ENCODE assay signal across 9 mouse cellular contexts in the genomic region with DNA sequence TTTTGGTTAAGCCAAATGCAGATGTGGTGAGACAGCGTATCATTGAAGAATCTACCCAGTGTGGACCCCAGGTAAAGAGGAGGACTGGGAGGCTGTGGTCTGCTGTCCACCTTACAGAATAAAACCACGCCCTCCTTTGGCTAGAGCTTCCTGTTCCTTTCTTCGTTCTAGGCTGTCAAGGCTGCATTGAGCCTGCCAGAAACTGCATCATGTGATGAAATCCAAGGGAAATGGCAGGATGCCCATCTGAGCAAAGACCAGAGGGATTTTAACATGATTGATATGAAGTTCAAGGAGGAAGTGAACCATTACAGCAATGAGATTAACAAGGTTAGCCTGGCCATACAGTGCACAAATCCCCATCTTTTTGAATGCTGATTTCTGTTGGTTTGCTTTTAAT. TPM values are rescaled to one million over a fixed set of nuclear protein-coding genes. Genes with fewer than 3 reads are reported as not detected.
DNase-seq lines count a peak whose midpoint lies in the region; ATAC-seq and TF ChIP-seq lines count a peak whose summit lies in the region.
"Had no signal": no experiment of that assay in that cellular context is flagged by ENCODE, and none has a peak within 500 bp of the region (broad histone marks: within the 10 kb centered on the region; RNA-seq: fewer than 3 reads in every experiment).

No protein-coding gene starts in this region.

- H3K36me3 ChIP-seq in heart, adult 2 months (ENCODE audit: control insufficient read depth, insufficient read depth, low read length) = peaks cover 11% of the 10 kb centered on the region
- H3K36me3 ChIP-seq in heart, embryonic 12.5 days = peaks cover 74% of the 10 kb centered on the region
- peaks cover 74% of the 10 kb centered on the region for H3K36me3 ChIP-seq in lung, embryonic 14.5 days (ENCODE audit: insufficient read depth)
- peaks cover 2% of the 10 kb centered on the region for H3K36me3 ChIP-seq in forebrain, embryonic 16.5 days (ENCODE audit: control insufficient read depth, insufficient read depth)

- peak overlapping the region; percentile 51 for H3K27ac ChIP-seq in heart, adult 2 months
- no peak overlapping the region for H3K27ac ChIP-seq in heart, embryonic 12.5 days (ENCODE audit: poor library complexity, severe bottlenecking)
- H3K27ac ChIP-seq in lung, embryonic 14.5 days (ENCODE audit: low read depth) = no peak overlapping the region
- H3K27ac ChIP-seq in forebrain, embryonic 16.5 days (ENCODE audit: low read length) = no peak overlapping the region

- no peak overlapping the region for H3K4me2 ChIP-seq in heart, embryonic 12.5 days
- no peak overlapping the region for H3K4me2 ChIP-seq in lung, embryonic 14.5 days
- H3K4me2 ChIP-seq in forebrain, embryonic 16.5 days (ENCODE audit: low read length) = no peak overlapping the region

- WGBS in heart, adult 2 months = 40% methylated on average over 3 of the region's 3 CpGs
- WGBS in heart, embryonic 12.5 days = 87% methylated on average over 3 of the region's 3 CpGs
- 79% methylated on average over 3 of the region's 3 CpGs for WGBS in lung, embryonic 14.5 days
- WGBS in forebrain, embryonic 16.5 days = 77% methylated on average over 3 of the region's 3 CpGs

- no peak for TF ChIP-seq EP300 in heart, adult 2 months (IDR thresholded peaks at IDR 0.05; ENCODE audit: insufficient read depth, low read depth, low read length)

- H3K9me3 ChIP-seq in heart, embryonic 12.5 days (replicated peaks) = no peaks in the 10 kb centered on the region
- H3K9me3 ChIP-seq in lung, embryonic 14.5 days (ENCODE audit: low read depth, low read length) = no peaks in the 10 kb centered on the region
- no peaks in the 10 kb centered on the region for H3K9me3 ChIP-seq in forebrain, embryonic 16.5 days (ENCODE audit: control insufficient read depth, low read length)

- no peak overlapping the region for H3K4me3 ChIP-seq in heart, adult 2 months
- H3K4me3 ChIP-seq in heart, embryonic 12.5 days = no peak overlapping the region
- H3K4me3 ChIP-seq in lung, embryonic 14.5 days (ENCODE audit: low read depth, low read length) = no peak overlapping the region
- H3K4me3 ChIP-seq in forebrain, embryonic 16.5 days (replicated peaks; ENCODE audit: low read length) = no peak overlapping the region
- H3K4me3 ChIP-seq: megakaryocyte, embryonic 14.5 days had no signal

- no peak for ATAC-seq in heart, embryonic 12.5 days (ENCODE audit: insufficient number of reproducible peaks, low FRiP score)
- ATAC-seq in lung, embryonic 14.5 days (ENCODE audit: insufficient read depth) = no peak
- no peak for ATAC-seq in forebrain, embryonic 16.5 days

- TF ChIP-seq POLR2A in heart, adult 2 months (IDR thresholded peaks at IDR 0.05; ENCODE audit: insufficient read depth, low read depth, low read length) = no peak
- TF ChIP-seq POLR2A in brain, embryonic 14.5 days (IDR thresholded peaks at IDR 0.05; ENCODE audit: borderline replicate concordance, extremely low read depth, insufficient read depth, insufficient read length, poor library complexity, severe bottlenecking) = no peak

- no peak for TF ChIP-seq CTCF in heart, adult 2 months (IDR thresholded peaks at IDR 0.05)
- TF ChIP-seq CTCF in brain, embryonic 14.5 days (IDR thresholded peaks at IDR 0.05; ENCODE audit: borderline replicate concordance, extremely low read depth, insufficient read depth, insufficient read length) = no peak
- no peak for TF ChIP-seq CTCF in lung, embryonic 14.5 days (IDR thresholded peaks at IDR 0.05; ENCODE audit: low read depth)

- no peaks in the 10 kb centered on the region for H3K27me3 ChIP-seq in heart, adult 2 months (ENCODE audit: control insufficient read depth, insufficient read depth, low read length)
- H3K27me3 ChIP-seq in heart, embryonic 12.5 days (replicated peaks) = no peaks in the 10 kb centered on the region
- H3K27me3 ChIP-seq in lung, embryonic 14.5 days (ENCODE audit: insufficient read depth, low read length) = no peaks in the 10 kb centered on the region
- H3K27me3 ChIP-seq in forebrain, embryonic 16.5 days (replicated peaks; ENCODE audit: control insufficient read depth, insufficient read depth, low read length) = no peaks in the 10 kb centered on the region
- H3K27me3 ChIP-seq: megakaryocyte, embryonic 14.5 days had no signal

- peak in 1 of 2 experiments; percentile 66 for DNase-seq in heart, adult 2 months
- peak; percentile 44 for DNase-seq in Muller cell, postnatal 12 days (ENCODE audit: inconsistent ontology term)
- DNase-seq in brain, embryonic 14.5 days (ENCODE audit: low read depth) = peak; percentile 17
- peak; percentile 60 for DNase-seq in lung, embryonic 14.5 days
- DNase-seq in frontal cortex, postnatal 10 days (ENCODE audit: low spot score in 2 of 2) = no peak
- no peak for DNase-seq in frontal cortex, postnatal 36 days (ENCODE audit: low spot score in 2 of 2)

- intact Hi-C loops in heart, adult 2 months (cut with DNase I) = no loop called here

- H3K4me1 ChIP-seq in heart, adult 2 months (ENCODE audit: control insufficient read depth, insufficient read depth, low read length) = peaks cover 14% of the 10 kb centered on the region
- H3K4me1 ChIP-seq in heart, embryonic 12.5 days (replicated peaks) = 0 out of 2 replicates have a peak, but pooled peaks cover 5% of the 10 kb centered on the region
- H3K4me1 ChIP-seq in lung, embryonic 14.5 days (ENCODE audit: insufficient read depth) = no peaks in the 10 kb centered on the region
- no peaks in the 10 kb centered on the region for H3K4me1 ChIP-seq in forebrain, embryonic 16.5 days (replicated peaks; ENCODE audit: control insufficient read depth, insufficient read depth, low read length)

- H3K79me2 ChIP-seq in heart, adult 2 months (replicated peaks; ENCODE audit: control insufficient read depth, insufficient read depth, low read length) = no peaks in the 10 kb centered on the region

- H3K9ac ChIP-seq in heart, adult 2 months (ENCODE audit: low read depth, low read length) = no peak overlapping the region
- no peak overlapping the region for H3K9ac ChIP-seq in heart, embryonic 12.5 days
- no peak overlapping the region for H3K9ac ChIP-seq in lung, embryonic 14.5 days
- H3K9ac ChIP-seq in forebrain, embryonic 16.5 days (replicated peaks; ENCODE audit: low read depth, low read length) = no peak overlapping the region

RNA-seq across cellular contexts. Expression of a gene that starts 41.7 kb away (rescaled TPM):
- total RNA-seq in heart, adult 2 months (2021) = 10 to 100 TPM; 41.6 to 46.2 TPM
- 16.1 and 21.7 TPM in 2 replicates for polyA plus RNA-seq in heart, adult 2 months (2012; rRNA removed)
- 30.6 and 36.0 TPM in 2 replicates for polyA plus RNA-seq in heart, embryonic 12.5 days (2016; fragmentation: Nextera tagmentation; extraction: Ambion mirVana)
- 15.0 and 20.4 TPM in 2 replicates for polyA plus RNA-seq in brain, embryonic 14.5 days (2012; rRNA removed)
- polyA plus RNA-seq in lung, embryonic 14.5 days (2014; fragmentation: Nextera tagmentation; extraction: Ambion mirVana) = 35.0 and 37.2 TPM in 2 replicates
- 20.1 and 21.2 TPM in 2 replicates for polyA plus RNA-seq in forebrain, embryonic 16.5 days (2015; fragmentation: Nextera tagmentation; extraction: Ambion mirVana)

RNA-seq across cellular contexts. Expression of a gene that starts 42.0 kb away (rescaled TPM):
- total RNA-seq in heart, adult 2 months (2021) = 100 to 1,000 TPM; 112 to 118 TPM
- 41.9 and 79.8 TPM in 2 replicates for polyA plus RNA-seq in heart, adult 2 months (2012; rRNA removed)
- polyA plus RNA-seq in heart, embryonic 12.5 days (2016; fragmentation: Nextera tagmentation; extraction: Ambion mirVana) = 115 and 116 TPM in 2 replicates
- polyA plus RNA-seq in brain, embryonic 14.5 days (2012; rRNA removed) = 48.0 and 57.4 TPM in 2 replicates
- polyA plus RNA-seq in lung, embryonic 14.5 days (2014; fragmentation: Nextera tagmentation; extraction: Ambion mirVana) = 109 and 115 TPM in 2 replicates
- 102 and 104 TPM in 2 replicates for polyA plus RNA-seq in forebrain, embryonic 16.5 days (2015; fragmentation: Nextera tagmentation; extraction: Ambion mirVana)

Comparison
In these comparisons a context has a peak if more than half of its experiments do, and no peak if none do; other contexts are left out.
1. DNase-seq: peak in Muller cell, postnatal 12 days (single experiment), brain, embryonic 14.5 days (single experiment) and lung, embryonic 14.5 days (single experiment); none in frontal cortex, postnatal 10 days (0 of 2) and frontal cortex, postnatal 36 days (0 of 2).